Mouse (Mus musculus): Measurements from ENCODE around the gene Plekhg5. TPM values are rescaled to one million over a fixed set of nuclear protein-coding genes. Genes with fewer than 3 reads are reported as not detected.

Gene Plekhg5
- polyA plus RNA-seq, 1 experiment from 2014 or later, result 17.4 TPM

- Histone ChIP-seq H3K4me2 (no peak overlapping the region), H3K36me3 (no peaks in the 10 kb centered on the region), H3K4me1 (replicated peaks) (peaks cover 22% of the 10 kb centered on the region), H3K27me3 (no peaks in the 10 kb centered on the region), H3K4me3 (replicated peaks) (no peak overlapping the region), H3K9me3 (no peaks in the 10 kb centered on the region), H3K9ac (replicated peaks) (no peak overlapping the region), H3K27ac (0 out of 2 replicates have a peak overlapping the region, but pooled peaks have one; percentile 35)
- WGBS, result 73% methylated on average over 11 of the region's 11 CpGs
- ATAC-seq (ENCODE audit: insufficient number of reproducible peaks, insufficient read depth, low FRiP score, low TSS enrichment, low read depth), result no peak
Observed at GRCm38 (mm10) chr4:152070494-152071396, 1.6 kb upstream of the Plekhg5 start.

DNA sequence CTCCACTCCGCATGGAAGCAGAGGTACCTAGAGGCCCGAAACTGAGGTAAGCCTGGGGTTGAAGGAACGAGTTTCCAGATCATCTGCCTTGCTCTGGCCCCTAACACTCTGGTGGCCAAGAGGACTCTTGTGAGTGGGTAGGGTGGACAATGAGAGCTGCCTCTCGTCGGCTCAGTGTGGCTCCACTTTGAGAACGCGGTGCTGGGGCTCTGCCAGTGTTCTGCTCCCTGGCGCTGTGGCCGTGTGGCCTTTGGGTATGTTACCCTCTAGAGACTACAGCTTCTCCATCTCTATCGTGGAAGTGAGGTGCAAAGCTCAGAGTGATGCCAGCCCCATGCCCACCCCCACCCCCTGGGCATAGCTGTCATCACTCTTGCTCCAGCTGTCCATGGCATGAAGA, 357 bp downstream of the Plekhg5 start:
- WGBS, result 74% methylated on average over 10 of the region's 10 CpGs
- Histone ChIP-seq H3K36me3 (no peaks in the 10 kb centered on the region), H3K4me3 (replicated peaks) (no peak overlapping the region), H3K27me3 (no peaks in the 10 kb centered on the region), H3K27ac (no peak overlapping the region), H3K4me1 (replicated peaks) (peaks cover 24% of the 10 kb centered on the region), H3K4me2 (no peak overlapping the region), H3K9ac (replicated peaks) (no peak overlapping the region; the same call in 1 of the 2 replicates), H3K9me3 (no peaks in the 10 kb centered on the region)
- ATAC-seq (ENCODE audit: insufficient number of reproducible peaks, insufficient read depth, low FRiP score, low TSS enrichment, low read depth), result no peak

DNA sequence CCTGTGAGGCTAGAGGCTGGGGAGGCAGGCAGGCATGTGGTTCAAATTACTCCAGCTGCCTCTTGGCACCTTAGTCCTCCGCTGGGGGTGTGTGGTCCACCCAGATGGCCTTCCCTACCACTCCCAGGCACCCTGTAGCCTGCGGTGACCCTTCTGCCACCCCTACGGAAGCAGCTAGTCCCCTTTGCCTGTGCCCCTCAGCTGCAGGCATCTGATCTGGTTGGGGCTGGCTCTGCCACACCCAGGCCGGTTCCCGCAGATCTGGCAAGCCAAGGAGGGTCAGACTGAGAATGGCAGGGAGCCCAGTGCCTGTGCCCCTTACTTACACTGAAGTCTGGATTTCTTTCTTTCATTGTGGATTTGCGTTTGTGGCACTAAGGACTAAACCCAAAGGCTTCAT, 1.4 kb downstream of the Plekhg5 start:
- WGBS, result 73% methylated on average over 6 of the region's 6 CpGs
- no peak overlapping the region for H3K9ac ChIP-seq (replicated peaks)
- H3K36me3 ChIP-seq, result no peaks in the 10 kb centered on the region
- H3K27ac ChIP-seq, result no peak overlapping the region
- H3K4me1 ChIP-seq (replicated peaks), result peaks cover 24% of the 10 kb centered on the region
- no peaks in the 10 kb centered on the region for H3K9me3 ChIP-seq
- no peaks in the 10 kb centered on the region for H3K27me3 ChIP-seq
- ATAC-seq (ENCODE audit: insufficient number of reproducible peaks, insufficient read depth, low FRiP score, low TSS enrichment, low read depth), result no peak
- H3K4me2 ChIP-seq, result no peak overlapping the region
- H3K4me3 ChIP-seq (replicated peaks), result no peak overlapping the region

DNA sequence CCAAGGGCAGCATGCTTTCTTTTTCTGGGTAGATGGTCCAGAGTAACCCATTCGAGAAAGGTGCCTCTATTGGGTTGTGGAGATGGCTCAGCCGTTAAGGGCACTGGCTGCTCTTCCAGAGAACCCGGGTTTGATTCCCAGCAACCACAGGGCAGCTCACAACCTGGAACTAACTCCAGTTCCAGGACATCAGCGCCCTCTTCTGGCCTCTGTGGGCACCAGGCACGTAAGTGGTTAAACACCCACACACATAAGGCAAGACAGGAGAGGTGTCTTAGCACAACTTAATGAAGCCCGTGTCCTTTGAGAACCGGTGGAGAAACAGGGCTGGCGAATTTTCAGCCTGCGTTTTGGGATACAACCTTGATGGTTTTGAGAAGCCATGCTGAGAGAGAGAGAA, 2.2 kb downstream of the Plekhg5 start:
- Histone ChIP-seq H3K27me3 (no peaks in the 10 kb centered on the region), H3K9ac (replicated peaks) (no peak overlapping the region), H3K27ac (no peak overlapping the region), H3K36me3 (no peaks in the 10 kb centered on the region), H3K4me2 (no peak overlapping the region), H3K9me3 (no peaks in the 10 kb centered on the region), H3K4me3 (replicated peaks) (no peak overlapping the region), H3K4me1 (replicated peaks) (peaks cover 24% of the 10 kb centered on the region)
- no peak for ATAC-seq (ENCODE audit: insufficient number of reproducible peaks, insufficient read depth, low FRiP score, low TSS enrichment, low read depth)
- WGBS, result 81% methylated on average over 9 of the region's 9 CpGs

DNA sequence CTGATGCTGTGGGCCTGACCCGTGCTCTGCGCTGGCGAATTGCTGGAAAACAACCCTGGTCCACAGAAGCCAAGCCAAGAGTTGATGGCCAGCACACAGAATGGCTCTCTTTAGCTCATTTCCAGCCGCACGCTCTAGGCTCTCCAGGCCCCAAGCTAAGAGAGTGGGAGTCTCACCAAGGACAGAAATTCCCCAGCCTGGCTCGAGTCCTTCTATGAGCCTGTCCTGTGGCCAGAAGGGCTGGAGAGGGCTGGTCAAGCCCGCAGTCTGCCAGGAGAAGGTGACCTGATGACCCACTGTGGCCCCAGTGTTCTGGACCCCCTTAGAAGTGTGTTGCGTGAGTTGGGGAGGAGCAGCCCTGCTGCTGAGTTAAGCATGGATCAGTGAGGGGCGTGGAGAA, 4.9 kb downstream of the Plekhg5 start:
- Histone ChIP-seq H3K27me3 (no peaks in the 10 kb centered on the region), H3K36me3 (no peaks in the 10 kb centered on the region), H3K9ac (replicated peaks) (no peak overlapping the region), H3K4me2 (no peak overlapping the region), H3K9me3 (no peaks in the 10 kb centered on the region), H3K4me3 (replicated peaks) (no peak overlapping the region), H3K27ac (no peak overlapping the region), H3K4me1 (replicated peaks) (peaks cover 14% of the 10 kb centered on the region)
- 86% methylated on average over 9 of the region's 9 CpGs for WGBS
- no peak for ATAC-seq (ENCODE audit: insufficient number of reproducible peaks, insufficient read depth, low FRiP score, low TSS enrichment, low read depth)

GRCm38 (mm10) chr4:152078105-152078530, 5.8 kb downstream of the Plekhg5 start:
- no peaks in the 10 kb centered on the region for H3K36me3 ChIP-seq
- H3K27ac ChIP-seq, result no peak overlapping the region
- H3K9ac ChIP-seq (replicated peaks), result no peak overlapping the region
- H3K4me2 ChIP-seq, result no peak overlapping the region
- H3K4me1 ChIP-seq (replicated peaks), result peaks cover 6% of the 10 kb centered on the region
- H3K27me3 ChIP-seq, result 0 out of 2 replicates have a peak, but pooled peaks cover 2% of the 10 kb centered on the region
- 91% methylated on average over 10 of the region's 10 CpGs for WGBS
- no peaks in the 10 kb centered on the region for H3K9me3 ChIP-seq
- H3K4me3 ChIP-seq (replicated peaks), result no peak overlapping the region
- ATAC-seq (ENCODE audit: insufficient number of reproducible peaks, insufficient read depth, low FRiP score, low TSS enrichment, low read depth), result no peak

GRCm38 (mm10) chr4:152079261-152079660, 7.0 kb downstream of the Plekhg5 start:
- ATAC-seq (ENCODE audit: insufficient number of reproducible peaks, insufficient read depth, low FRiP score, low TSS enrichment, low read depth), result no peak
- peaks cover 6% of the 10 kb centered on the region; the same call in 1 of the 2 replicates for H3K4me1 ChIP-seq (replicated peaks)
- 86% methylated on average over 3 of the region's 3 CpGs for WGBS
- 0 out of 2 replicates have a peak, but pooled peaks cover 4% of the 10 kb centered on the region for H3K27me3 ChIP-seq
- H3K4me3 ChIP-seq (replicated peaks), result no peak overlapping the region
- H3K9me3 ChIP-seq, result no peaks in the 10 kb centered on the region
- H3K4me2 ChIP-seq, result no peak overlapping the region
- no peak overlapping the region for H3K27ac ChIP-seq
- H3K9ac ChIP-seq (replicated peaks), result no peak overlapping the region
- no peaks in the 10 kb centered on the region for H3K36me3 ChIP-seq

DNA sequence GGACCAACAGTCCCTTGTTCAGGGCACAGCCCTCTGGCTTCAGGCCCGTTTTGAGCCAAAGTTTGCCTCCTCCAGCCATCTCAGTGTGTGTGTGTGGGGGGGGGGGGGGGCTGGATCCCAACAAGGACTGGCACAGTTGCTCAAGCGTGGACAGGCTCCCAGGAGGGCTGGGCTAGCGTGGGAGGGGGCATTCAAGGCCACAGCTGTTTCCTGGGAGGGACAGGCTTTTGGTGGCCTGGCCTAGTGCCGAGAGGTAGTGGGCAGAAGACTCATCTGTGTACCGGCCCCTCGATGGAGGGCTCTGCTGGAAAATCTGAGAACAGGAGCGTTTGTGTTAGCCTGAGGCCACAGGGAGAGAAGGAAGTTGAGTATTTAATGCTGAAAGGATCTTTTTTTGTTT, 7.6 kb downstream of the Plekhg5 start:
- no peaks in the 10 kb centered on the region for H3K9me3 ChIP-seq
- H3K4me3 ChIP-seq (replicated peaks), result no peak overlapping the region

GRCm38 (mm10) chr4:152083611-152084220, 11.4 kb downstream of the Plekhg5 start:
- no peaks in the 10 kb centered on the region for H3K9me3 ChIP-seq
- H3K4me2 ChIP-seq, result no peak overlapping the region
- no peak overlapping the region for H3K27ac ChIP-seq
- H3K4me1 ChIP-seq (replicated peaks), result peaks cover 16% of the 10 kb centered on the region
- no peak overlapping the region for H3K4me3 ChIP-seq (replicated peaks)
- no peaks in the 10 kb centered on the region for H3K36me3 ChIP-seq
- no peak overlapping the region for H3K9ac ChIP-seq (replicated peaks)
- H3K27me3 ChIP-seq, result peaks cover 7% of the 10 kb centered on the region; the same call in 1 of the 2 replicates
- 71% methylated on average over 7 of the region's 7 CpGs for WGBS
- no peak for ATAC-seq (ENCODE audit: insufficient number of reproducible peaks, insufficient read depth, low FRiP score, low TSS enrichment, low read depth)

More for the DNA sequence above, 7.6 kb downstream of the Plekhg5 start:
- Histone ChIP-seq H3K27ac (no peak overlapping the region), H3K27me3 (0 out of 2 replicates have a peak, but pooled peaks cover 4% of the 10 kb centered on the region), H3K4me1 (replicated peaks) (peaks cover 6% of the 10 kb centered on the region; the same call in 1 of the 2 replicates), H3K4me2 (no peak overlapping the region), H3K36me3 (no peaks in the 10 kb centered on the region), H3K9ac (replicated peaks) (no peak overlapping the region)
- ATAC-seq (ENCODE audit: insufficient number of reproducible peaks, insufficient read depth, low FRiP score, low TSS enrichment, low read depth), result no peak
- WGBS, result 72% methylated on average over 7 of the region's 7 CpGs

- peaks cover 20% of the 10 kb centered on the region for H3K4me1 ChIP-seq (replicated peaks)
- peaks cover 7% of the 10 kb centered on the region; the same call in 1 of the 2 replicates for H3K27me3 ChIP-seq
- 76% methylated on average over 7 of the region's 7 CpGs for WGBS
- no peaks in the 10 kb centered on the region for H3K9me3 ChIP-seq
- H3K36me3 ChIP-seq, result peaks cover 4% of the 10 kb centered on the region; the same call in 1 of the 2 replicates
- H3K4me2 ChIP-seq, result no peak overlapping the region
- H3K9ac ChIP-seq (replicated peaks), result no peak overlapping the region
- ATAC-seq (ENCODE audit: insufficient number of reproducible peaks, insufficient read depth, low FRiP score, low TSS enrichment, low read depth), result no peak
- H3K27ac ChIP-seq, result no peak overlapping the region
- no peak overlapping the region for H3K4me3 ChIP-seq (replicated peaks)
Observed at GRCm38 (mm10) chr4:152084616-152085015, 12.3 kb downstream of the Plekhg5 start.

- H3K4me2 ChIP-seq, result peak overlapping the region; percentile 80
- H3K9ac ChIP-seq (replicated peaks), result peak overlapping the region; percentile 89
- WGBS, result under 1% methylated on average over 53 of the region's 92 CpGs
- H3K27ac ChIP-seq, result peak overlapping the region; percentile 59; the same call in 1 of the 2 replicates
- peaks cover 7% of the 10 kb centered on the region; the same call in 1 of the 2 replicates for H3K27me3 ChIP-seq
- H3K4me1 ChIP-seq (replicated peaks), result peaks cover 24% of the 10 kb centered on the region
- peak; percentile 78 for ATAC-seq (ENCODE audit: insufficient number of reproducible peaks, insufficient read depth, low FRiP score, low TSS enrichment, low read depth)
- H3K36me3 ChIP-seq, result peaks cover 15% of the 10 kb centered on the region; the same call in 1 of the 2 replicates
- H3K4me3 ChIP-seq (replicated peaks), result peak overlapping the region; percentile 84
- H3K9me3 ChIP-seq, result no peaks in the 10 kb centered on the region
Observed at GRCm38 (mm10) chr4:152086505-152087210, 14.4 kb downstream of the Plekhg5 start.
